Mouse (Mus musculus): ENCODE measurements around the gene Pcyt1a.

GRCm38 (mm10) chr16:32510399-32511337 is 79.9 kb downstream of the Pcyt1a start:
- no peak for TF ChIP-seq POLR2A (IDR thresholded peaks at IDR 0.05; ENCODE audit: insufficient read depth, low read depth, low read length)
- no peak for TF ChIP-seq CTCF (IDR thresholded peaks at IDR 0.05)
- TF ChIP-seq EP300 (IDR thresholded peaks at IDR 0.05; ENCODE audit: insufficient read depth, low read depth, low read length): no peak
